Mouse (Mus musculus): ENCODE measurements around the gene Mars.
"Not testable (repeated sequence)": the region's sequence is repeated elsewhere in the genome, so short reads cannot be mapped to it uniquely, and the experiment has no call there.

Gene Mars

DNA sequence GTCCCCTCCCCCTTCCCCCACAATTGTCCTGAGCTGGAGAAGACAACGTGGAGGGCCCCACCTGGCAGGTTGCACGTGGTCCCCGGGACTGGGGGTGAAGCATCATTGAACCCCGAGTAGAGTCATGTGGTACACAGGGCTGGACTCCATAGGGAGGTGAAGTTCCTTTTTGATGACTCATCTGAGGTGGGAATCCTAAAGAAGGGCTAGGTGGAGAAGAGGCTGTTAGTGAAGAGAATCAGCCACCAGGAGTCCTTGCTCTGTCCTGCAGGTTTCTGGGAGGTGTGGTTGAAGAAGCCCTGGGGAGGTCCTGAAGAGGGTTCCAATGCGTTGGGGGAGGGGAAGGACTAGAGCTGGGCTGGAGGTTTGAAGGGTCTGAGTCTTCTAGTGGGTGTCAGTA, 25.4 kb upstream of the Mars start:
- DNase-seq (ENCODE audit: low spot score), result no peak

GRCm38 (mm10) chr10:127335271-127335670, 23.7 kb upstream of the Mars start:
- no peak for DNase-seq (ENCODE audit: low spot score)

DNA sequence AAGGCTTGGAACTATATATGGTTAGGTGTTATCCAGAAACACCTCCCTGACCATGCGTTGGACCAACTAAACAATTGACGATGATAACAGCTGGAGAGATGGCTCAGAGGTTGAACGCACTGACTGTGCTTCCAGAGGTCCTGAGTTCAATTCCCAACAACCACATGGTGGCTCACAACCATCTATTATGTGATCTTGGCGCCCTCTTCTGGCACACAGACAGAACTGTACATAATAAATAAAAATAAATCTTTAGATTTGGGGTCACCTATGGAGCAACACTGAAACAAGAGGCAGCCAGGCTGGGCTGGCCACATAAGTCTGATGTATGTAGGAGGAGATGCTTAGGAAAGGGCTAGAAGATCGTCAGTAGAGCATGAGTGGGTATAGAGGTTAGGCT, 21.6 kb upstream of the Mars start:
- DNase-seq (ENCODE audit: low spot score), result no peak

GRCm38 (mm10) chr10:127332211-127332874, 20.8 kb upstream of the Mars start:
- DNase-seq (ENCODE audit: low spot score), result no peak

- DNase-seq (ENCODE audit: low spot score), result no peak
Measured at GRCm38 (mm10) chr10:127330212-127330611, 18.6 kb upstream of the Mars start.

DNA sequence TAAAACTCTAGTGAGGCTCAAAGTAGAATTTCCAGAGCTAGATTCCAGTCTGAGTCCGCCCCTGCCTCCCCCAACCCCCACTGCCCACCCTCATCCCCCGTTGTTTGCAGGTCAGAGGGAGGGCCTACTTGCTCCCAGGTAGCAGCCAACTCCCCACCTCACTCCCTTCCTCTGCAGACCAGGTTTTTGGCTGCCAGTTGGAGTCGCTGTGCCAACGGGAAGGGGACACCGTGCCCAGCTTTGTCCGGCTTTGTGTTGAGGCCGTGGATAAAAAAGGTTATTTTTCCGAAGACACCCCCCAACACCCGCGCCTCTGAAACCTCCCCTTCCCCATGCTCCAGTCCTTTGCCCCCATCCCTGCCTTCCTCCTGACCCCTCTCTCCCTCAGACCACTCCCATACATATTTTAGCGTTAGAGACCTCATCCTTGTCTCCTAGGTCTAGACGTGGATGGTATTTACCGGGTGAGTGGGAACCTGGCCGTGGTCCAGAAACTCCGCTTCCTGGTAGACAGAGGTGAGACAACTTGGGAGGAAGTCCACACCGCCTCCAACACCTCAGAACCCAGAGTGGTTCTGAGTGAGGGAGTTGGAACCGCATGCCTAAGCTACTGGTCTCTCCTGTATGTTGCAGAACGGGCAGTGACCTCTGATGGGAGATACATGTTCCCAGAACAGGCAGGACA, 16.0 kb upstream of the Mars start:
- no peak for DNase-seq (ENCODE audit: low spot score)

DNA sequence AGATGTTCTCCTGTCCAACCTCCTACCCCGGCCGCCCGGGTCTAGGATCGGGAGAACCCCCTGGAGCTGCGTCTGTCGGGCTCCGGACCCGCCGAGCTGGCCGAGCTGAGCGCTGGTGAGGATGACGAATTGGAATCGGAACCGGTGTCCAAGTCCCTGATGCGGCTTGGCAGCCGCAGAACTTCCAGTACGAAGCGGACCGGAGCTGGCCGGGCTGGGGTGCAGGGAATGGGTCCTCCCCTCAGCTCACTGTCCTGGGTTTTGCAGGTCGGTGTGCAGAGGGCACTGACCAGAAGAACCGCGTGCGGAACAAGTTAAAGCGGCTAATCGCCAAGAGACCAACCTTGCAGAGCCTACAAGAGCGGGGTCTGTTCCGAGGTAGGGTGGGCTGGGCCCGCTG, 15.2 kb upstream of the Mars start:
- no peak for DNase-seq (ENCODE audit: low spot score)

- no peak for DNase-seq (ENCODE audit: low spot score)
Measured at GRCm38 (mm10) chr10:127326017-127326801, 14.6 kb upstream of the Mars start.

GRCm38 (mm10) chr10:127325454-127326016, 13.9 kb upstream of the Mars start:
- no peak for DNase-seq (ENCODE audit: low spot score)

- peak; percentile 79 for DNase-seq (ENCODE audit: low spot score)
Measured at GRCm38 (mm10) chr10:127324495-127324894, 12.9 kb upstream of the Mars start.

DNA sequence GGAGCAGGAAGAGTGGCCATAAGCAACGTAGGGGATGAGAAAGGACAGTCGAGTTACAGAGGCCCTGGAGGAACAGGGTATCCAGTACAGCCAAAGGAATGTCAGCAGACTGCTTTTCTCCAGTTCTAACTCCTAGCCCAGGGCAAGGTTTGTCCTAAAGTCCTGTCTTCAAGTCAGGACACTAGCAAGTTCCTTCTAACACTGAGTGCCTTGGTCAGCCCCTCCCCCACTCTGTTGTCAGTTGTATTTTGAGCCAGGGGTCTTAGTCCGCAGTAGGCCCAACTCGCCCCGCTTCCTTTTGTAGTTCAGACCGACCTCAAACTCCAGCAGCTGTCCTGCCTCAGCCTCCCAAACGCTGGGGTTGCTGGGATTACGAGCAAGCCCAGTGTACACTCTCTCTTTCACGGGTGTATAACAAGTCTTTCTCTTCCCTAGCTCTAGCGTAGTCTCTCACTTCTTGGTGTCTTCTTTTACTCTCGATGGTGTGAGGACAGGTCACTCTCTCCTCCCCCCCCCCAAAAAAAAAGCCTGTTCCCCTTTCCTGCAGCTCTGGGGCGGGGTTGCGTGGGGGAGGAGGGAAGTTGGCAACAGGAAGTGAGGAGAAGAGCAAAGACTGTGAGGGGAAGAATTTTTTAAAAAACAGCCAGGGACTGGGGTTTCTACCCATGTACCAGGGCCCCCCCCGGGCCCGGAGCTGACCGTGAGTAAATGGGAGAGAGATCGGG, 11.7 kb upstream of the Mars start:
- peak; percentile 45 for DNase-seq (ENCODE audit: low spot score)

DNA sequence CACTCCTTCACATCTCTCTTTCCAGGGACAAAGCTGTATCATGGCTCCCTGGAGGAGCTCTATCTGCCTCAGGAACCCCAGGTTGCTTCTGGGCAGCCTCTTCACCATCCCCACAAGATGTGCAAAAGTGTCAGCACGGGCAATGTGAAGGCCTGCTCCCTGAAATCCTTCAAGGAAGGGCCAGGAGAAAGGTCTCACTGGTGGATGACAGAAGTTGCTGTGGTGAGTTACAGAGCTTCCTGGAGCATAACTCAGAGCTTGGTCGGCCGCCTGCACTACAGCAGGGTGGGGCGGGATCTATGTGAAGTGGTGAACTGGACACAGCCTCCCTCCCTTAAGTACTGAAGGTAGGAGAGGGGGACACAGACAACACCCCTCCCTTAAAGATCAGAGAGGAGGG, 11.1 kb upstream of the Mars start:
- no peak for DNase-seq (ENCODE audit: low spot score)

GRCm38 (mm10) chr10:127322178-127322577, 10.6 kb upstream of the Mars start:
- DNase-seq (ENCODE audit: low spot score), result no peak

DNA sequence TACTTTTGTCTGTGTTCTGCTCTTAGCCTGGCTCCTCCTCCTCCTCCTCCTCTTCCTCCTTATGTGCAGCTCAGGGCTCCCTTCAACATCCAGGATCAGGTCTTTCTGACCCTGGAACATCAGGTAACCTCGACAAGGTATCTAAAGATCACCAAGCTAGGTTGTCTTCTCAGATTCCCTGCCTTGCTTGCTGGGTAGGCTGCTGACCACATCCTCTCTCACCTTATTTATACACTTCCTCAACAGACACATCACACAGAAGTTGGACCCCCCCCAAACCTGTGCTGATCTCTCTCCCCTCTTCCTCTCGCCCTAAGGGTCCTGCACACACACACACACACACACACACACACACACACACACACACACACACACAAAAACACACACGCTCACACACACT, 10.0 kb upstream of the Mars start, which contains the start of gene Arhgap9:
Gene Arhgap9, plus strand, starts transcription at position 344 of the 400 bp plus-strand sequence.
- no peak for DNase-seq (ENCODE audit: low spot score)

DNA sequence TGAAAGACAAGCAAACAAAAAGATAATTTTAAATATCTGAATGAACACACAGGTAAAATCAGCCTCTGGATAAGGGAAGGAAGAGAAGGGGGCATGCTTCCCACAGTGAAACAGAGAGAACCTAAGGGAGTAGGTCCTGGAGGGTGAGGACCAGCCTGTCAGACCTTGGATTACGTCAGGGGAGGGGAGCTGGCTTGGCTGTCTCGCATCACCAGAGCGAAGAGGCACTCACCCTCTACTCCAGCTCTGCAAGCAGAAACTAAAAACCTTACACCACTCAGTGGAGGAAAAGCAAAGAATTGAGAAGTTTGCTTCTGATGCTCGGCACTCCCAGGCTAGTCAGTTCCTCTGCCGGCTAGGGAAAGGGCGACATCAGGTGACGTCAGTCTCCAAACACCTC, 8.4 kb upstream of the Mars start:
- DNase-seq (ENCODE audit: low spot score), result no peak

DNA sequence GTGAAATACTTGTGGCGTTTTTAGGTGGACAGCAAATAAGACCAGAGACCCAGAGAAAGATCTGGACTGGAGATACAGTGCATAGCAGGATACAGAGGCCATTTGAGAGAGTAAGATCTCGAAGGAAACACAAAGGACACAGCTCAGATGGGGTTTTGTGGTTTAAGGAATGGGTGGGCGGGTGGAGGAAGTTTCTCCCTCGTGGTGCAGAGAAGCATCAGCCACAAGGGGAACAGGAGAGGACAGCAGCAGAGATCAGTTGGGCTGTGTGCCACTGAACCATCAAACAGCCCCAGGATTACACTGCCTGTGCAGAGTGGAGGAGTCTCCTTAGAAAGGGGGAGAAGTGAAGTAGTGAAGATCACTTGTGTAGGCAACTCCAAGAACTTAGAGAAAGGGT, 6.4 kb upstream of the Mars start:
- DNase-seq (ENCODE audit: low spot score), result no peak

- DNase-seq (ENCODE audit: low spot score), result no peak
Measured at GRCm38 (mm10) chr10:127317277-127317676, 5.7 kb upstream of the Mars start.

DNA sequence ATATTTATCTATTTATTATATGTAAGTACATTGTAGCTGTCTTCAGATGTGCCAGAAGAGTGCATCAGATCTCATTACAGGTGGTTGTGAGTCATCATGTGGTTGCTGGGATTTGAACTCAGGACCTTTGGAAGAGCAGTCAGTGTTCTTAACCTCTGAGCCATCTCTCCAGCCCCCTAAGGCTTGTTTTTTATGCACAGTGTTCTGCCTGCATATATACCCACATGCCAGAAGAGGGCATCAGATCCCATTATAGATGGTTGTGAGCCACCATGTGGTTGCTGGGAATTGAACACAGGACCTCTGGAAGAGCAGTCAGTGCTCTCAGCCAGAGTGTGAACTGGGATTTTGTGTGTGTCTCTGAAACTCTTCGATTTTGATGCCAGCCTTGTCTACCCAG, 3.4 kb upstream of the Mars start:
- DNase-seq (ENCODE audit: low spot score), result not testable (repeated sequence)

DNA sequence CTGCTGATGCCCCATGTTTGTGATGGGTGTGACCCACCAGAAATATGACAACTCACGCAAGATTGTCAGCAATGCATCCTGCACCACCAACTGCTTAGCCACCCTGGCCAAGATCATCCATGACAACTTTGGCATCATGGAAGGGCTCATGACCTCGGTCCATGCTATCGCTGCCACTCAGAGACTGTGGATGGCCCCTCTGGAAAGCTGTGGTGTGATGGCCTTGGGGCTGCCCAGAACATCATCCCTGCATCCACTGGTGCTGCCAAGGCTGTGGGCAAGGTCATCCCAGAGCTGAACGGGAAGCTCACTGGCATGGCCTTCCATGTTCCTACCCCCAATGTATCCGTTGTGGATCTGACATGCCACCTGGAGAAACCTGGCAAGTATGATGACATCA, 1.9 kb upstream of the Mars start:
- not testable (repeated sequence) for DNase-seq (ENCODE audit: low spot score)

GRCm38 (mm10) chr10:127312858-127313257, 1.3 kb upstream of the Mars start:
- DNase-seq (ENCODE audit: low spot score), result no peak

GRCm38 (mm10) chr10:127312356-127312676, 730 bp upstream of the Mars start:
- peak; percentile 89 for DNase-seq (ENCODE audit: low spot score)
